Comparison of ENCODE assay signal across 9 mouse cellular contexts in the genomic region with DNA sequence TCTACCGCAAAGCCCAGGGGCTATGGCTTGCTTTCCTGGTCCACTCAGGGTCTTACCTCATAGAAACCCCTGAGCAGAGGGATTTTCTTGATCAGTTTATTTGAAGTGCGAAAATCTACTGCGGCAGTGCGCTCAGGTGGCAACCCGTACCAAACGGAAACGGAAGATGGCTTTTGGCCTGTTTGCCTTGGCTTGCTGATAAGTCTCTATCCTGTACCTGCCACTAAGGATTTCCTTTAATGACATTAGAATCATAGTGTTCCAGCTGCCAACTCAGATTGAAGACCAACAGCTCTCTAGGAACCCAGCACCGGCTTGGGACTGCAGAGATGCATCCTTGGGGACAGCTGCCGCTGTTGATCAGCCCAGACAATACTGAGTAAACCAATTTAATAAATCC. TPM values are rescaled to one million over a fixed set of nuclear protein-coding genes. Genes with fewer than 3 reads are reported as not detected.
A peak's percentile ranks its signal among the peaks of the same experiment; 100 is the strongest.
DNase-seq lines count a peak whose midpoint lies in the region; ATAC-seq and TF ChIP-seq lines count a peak whose summit lies in the region.
"Had no signal": no experiment of that assay in that cellular context is flagged by ENCODE, and none has a peak within 500 bp of the region (broad histone marks: within the 10 kb centered on the region; RNA-seq: fewer than 3 reads in every experiment).

No protein-coding gene starts in this region.

- 59% methylated on average over 9 of the region's 9 CpGs for whole genome bisulfite sequencing in lung, postnatal 0 days
- 59% methylated on average over 9 of the region's 9 CpGs for WGBS in lung, adult 2 months
- WGBS in forebrain, embryonic 12.5 days: 82% methylated on average over 9 of the region's 9 CpGs
- 83% methylated on average over 9 of the region's 9 CpGs for WGBS in limb, embryonic 12.5 days
- 78% methylated on average over 9 of the region's 9 CpGs for WGBS in stomach, embryonic 14.5 days

- TF ChIP-seq POLR2A in lung, adult 2 months (IDR thresholded peaks at IDR 0.05; ENCODE audit: borderline replicate concordance, extremely low read depth, low read depth, low read length): no peak

- peaks cover 7% of the 10 kb centered on the region; the same call in 1 of the 2 replicates for H3K36me3 ChIP-seq in lung, postnatal 0 days (ENCODE audit: insufficient read depth, low read length)
- H3K36me3 ChIP-seq in forebrain, embryonic 12.5 days (replicated peaks): peaks cover 7% of the 10 kb centered on the region
- H3K36me3 ChIP-seq in limb, embryonic 12.5 days: peaks cover 11% of the 10 kb centered on the region
- peaks cover 6% of the 10 kb centered on the region for H3K36me3 ChIP-seq in stomach, embryonic 14.5 days (ENCODE audit: control insufficient read depth, insufficient read depth, low read length)

- peak overlapping the region; percentile 67 for H3K4me2 ChIP-seq in lung, postnatal 0 days (replicated peaks; ENCODE audit: low read depth, low read length)
- H3K4me2 ChIP-seq in forebrain, embryonic 12.5 days: peak overlapping the region; percentile 85
- H3K4me2 ChIP-seq in limb, embryonic 12.5 days: peak overlapping the region; percentile 79
- peak overlapping the region; percentile 68 for H3K4me2 ChIP-seq in stomach, embryonic 14.5 days (replicated peaks; ENCODE audit: low read depth, low read length)

- DNase-seq in lung, postnatal 0 days (ENCODE audit: low spot score): no peak
- no peak for DNase-seq in lung, adult 2 months
- no peak for DNase-seq in cerebellum, adult 8-10 months
- DNase-seq in B cell, adult 2 months: no peak
- DNase-seq: adrenal gland, postnatal 14 days; gastrocnemius, postnatal 36 days had no signal

- H3K9me3 ChIP-seq in lung, postnatal 0 days (ENCODE audit: low read length): no peaks in the 10 kb centered on the region
- no peaks in the 10 kb centered on the region for H3K9me3 ChIP-seq in forebrain, embryonic 12.5 days
- no peaks in the 10 kb centered on the region for H3K9me3 ChIP-seq in limb, embryonic 12.5 days
- no peaks in the 10 kb centered on the region for H3K9me3 ChIP-seq in stomach, embryonic 14.5 days (ENCODE audit: control insufficient read depth, low read depth, low read length)

- H3K9ac ChIP-seq in lung, postnatal 0 days (replicated peaks; ENCODE audit: low read depth): no peak overlapping the region
- no peak overlapping the region for H3K9ac ChIP-seq in forebrain, embryonic 12.5 days
- H3K9ac ChIP-seq in limb, embryonic 12.5 days (replicated peaks): no peak overlapping the region
- no peak overlapping the region for H3K9ac ChIP-seq in stomach, embryonic 14.5 days (replicated peaks; ENCODE audit: low read depth, low read length)

- H3K27me3 ChIP-seq in lung, postnatal 0 days (replicated peaks; ENCODE audit: insufficient read depth, low read length): no peaks in the 10 kb centered on the region
- H3K27me3 ChIP-seq in forebrain, embryonic 12.5 days: peaks cover 11% of the 10 kb centered on the region
- H3K27me3 ChIP-seq in limb, embryonic 12.5 days: peaks cover 10% of the 10 kb centered on the region; the same call in 1 of the 2 replicates
- H3K27me3 ChIP-seq in stomach, embryonic 14.5 days (ENCODE audit: control insufficient read depth, insufficient read depth, low read length): no peaks in the 10 kb centered on the region

- no peak for ATAC-seq in lung, postnatal 0 days
- no peak for ATAC-seq in forebrain, embryonic 12.5 days (ENCODE audit: low FRiP score)
- ATAC-seq in limb, embryonic 12.5 days (ENCODE audit: insufficient number of reproducible peaks, insufficient read depth, low FRiP score, low TSS enrichment, low read depth): no peak
- no peak for ATAC-seq in stomach, embryonic 14.5 days (ENCODE audit: insufficient number of reproducible peaks, insufficient read depth, low FRiP score, low read depth)

- no peak overlapping the region for H3K4me3 ChIP-seq in lung, postnatal 0 days (ENCODE audit: low read depth, low read length)
- H3K4me3 ChIP-seq in lung, adult 2 months (replicated peaks; ENCODE audit: extremely low read depth, low read depth, low read length): no peak overlapping the region
- H3K4me3 ChIP-seq in forebrain, embryonic 12.5 days (replicated peaks): no peak overlapping the region
- H3K4me3 ChIP-seq in limb, embryonic 12.5 days (replicated peaks): no peak overlapping the region
- peak overlapping the region; percentile 55; the same call in 1 of the 2 replicates for H3K4me3 ChIP-seq in stomach, embryonic 14.5 days (ENCODE audit: low read depth, low read length)

- no peak for TF ChIP-seq EP300 in lung, postnatal 0 days (IDR thresholded peaks at IDR 0.05)

- H3K27ac ChIP-seq in lung, postnatal 0 days (ENCODE audit: low read length): no peak overlapping the region
- H3K27ac ChIP-seq in forebrain, embryonic 12.5 days: no peak overlapping the region
- H3K27ac ChIP-seq in limb, embryonic 12.5 days: no peak overlapping the region
- no peak overlapping the region for H3K27ac ChIP-seq in stomach, embryonic 14.5 days (ENCODE audit: low read length)

- no peak for TF ChIP-seq CTCF in lung, postnatal 0 days (IDR thresholded peaks at IDR 0.05)
- TF ChIP-seq CTCF in lung, adult 2 months (IDR thresholded peaks at IDR 0.05; ENCODE audit: insufficient read depth, low read length): no peak

- 0 out of 2 replicates have a peak, but pooled peaks cover 2% of the 10 kb centered on the region for H3K4me1 ChIP-seq in lung, postnatal 0 days (ENCODE audit: insufficient read depth, low read depth, low read length)
- H3K4me1 ChIP-seq in lung, adult 2 months (ENCODE audit: control insufficient read depth, insufficient read depth, low read length): peaks cover 4% of the 10 kb centered on the region; the same call in 1 of the 2 replicates
- H3K4me1 ChIP-seq in forebrain, embryonic 12.5 days: peaks cover 21% of the 10 kb centered on the region
- peaks cover 24% of the 10 kb centered on the region for H3K4me1 ChIP-seq in limb, embryonic 12.5 days (replicated peaks)
- H3K4me1 ChIP-seq in stomach, embryonic 14.5 days (ENCODE audit: control insufficient read depth, insufficient read depth, low read length): peaks cover 12% of the 10 kb centered on the region; the same call in 1 of the 2 replicates

RNA-seq across cellular contexts. Expression of a gene that starts 1.1 kb away (rescaled TPM):
- 2.6 and 2.8 TPM in 2 replicates for polyA plus RNA-seq in lung, postnatal 0 days (2015; fragmentation: Nextera tagmentation; extraction: Ambion mirVana)
- 2.4 and 3.2 TPM in 2 replicates for polyA plus RNA-seq in lung, adult 2 months (2012; rRNA removed)
- polyA plus RNA-seq in forebrain, embryonic 12.5 days (2016; fragmentation: Nextera tagmentation; extraction: Ambion mirVana): 4.2 and 4.8 TPM in 2 replicates
- polyA plus RNA-seq in limb, embryonic 12.5 days (2016; fragmentation: Nextera tagmentation; extraction: Ambion mirVana): 3.2 and 3.7 TPM in 2 replicates
- 5.0 and 5.6 TPM in 2 replicates for polyA plus RNA-seq in stomach, embryonic 14.5 days (2014; fragmentation: Nextera tagmentation; extraction: Ambion mirVana)

RNA-seq across cellular contexts. Expression of a gene that starts 1.2 kb away (rescaled TPM):
- 108 and 123 TPM in 2 replicates for polyA plus RNA-seq in lung, postnatal 0 days (2015; fragmentation: Nextera tagmentation; extraction: Ambion mirVana)
- polyA plus RNA-seq in lung, adult 2 months (2012; rRNA removed): 93.8 and 94.6 TPM in 2 replicates
- 34.7 and 41.6 TPM in 2 replicates for polyA plus RNA-seq in forebrain, embryonic 12.5 days (2016; fragmentation: Nextera tagmentation; extraction: Ambion mirVana)
- 47.5 and 49.7 TPM in 2 replicates for polyA plus RNA-seq in limb, embryonic 12.5 days (2016; fragmentation: Nextera tagmentation; extraction: Ambion mirVana)
- 108 and 112 TPM in 2 replicates for polyA plus RNA-seq in stomach, embryonic 14.5 days (2014; fragmentation: Nextera tagmentation; extraction: Ambion mirVana)

RNA-seq across cellular contexts. Expression of a gene that starts 12.4 kb away (rescaled TPM):
- polyA plus RNA-seq in lung, postnatal 0 days (2015; fragmentation: Nextera tagmentation; extraction: Ambion mirVana): 1.9 and 2.1 TPM in 2 replicates
- 1.2 and 1.3 TPM in 2 replicates for polyA plus RNA-seq in lung, adult 2 months (2012; rRNA removed)
- 1.1 and 1.3 TPM in 2 replicates for polyA plus RNA-seq in forebrain, embryonic 12.5 days (2016; fragmentation: Nextera tagmentation; extraction: Ambion mirVana)
- 0.41 and 0.79 TPM in 2 replicates for polyA plus RNA-seq in limb, embryonic 12.5 days (2016; fragmentation: Nextera tagmentation; extraction: Ambion mirVana)
- polyA plus RNA-seq in stomach, embryonic 14.5 days (2014; fragmentation: Nextera tagmentation; extraction: Ambion mirVana): 1.0 and 1.8 TPM in 2 replicates

RNA-seq across cellular contexts. Expression of a gene that starts 27.2 kb away (rescaled TPM):
- polyA plus RNA-seq in lung, postnatal 0 days (2015; fragmentation: Nextera tagmentation; extraction: Ambion mirVana): 40.8 and 46.0 TPM in 2 replicates
- 21.0 and 26.2 TPM in 2 replicates for polyA plus RNA-seq in lung, adult 2 months (2012; rRNA removed)
- polyA plus RNA-seq in forebrain, embryonic 12.5 days (2016; fragmentation: Nextera tagmentation; extraction: Ambion mirVana): 56.8 TPM in 2 replicates
- 50.3 and 53.7 TPM in 2 replicates for polyA plus RNA-seq in limb, embryonic 12.5 days (2016; fragmentation: Nextera tagmentation; extraction: Ambion mirVana)
- 51.7 and 52.2 TPM in 2 replicates for polyA plus RNA-seq in stomach, embryonic 14.5 days (2014; fragmentation: Nextera tagmentation; extraction: Ambion mirVana)

RNA-seq across cellular contexts. Expression of a gene that starts 35.6 kb away (rescaled TPM):
- 2.8 and 3.4 TPM in 2 replicates for polyA plus RNA-seq in lung, postnatal 0 days (2015; fragmentation: Nextera tagmentation; extraction: Ambion mirVana)
- 11.9 and 14.4 TPM in 2 replicates for polyA plus RNA-seq in lung, adult 2 months (2012; rRNA removed)
- polyA plus RNA-seq in forebrain, embryonic 12.5 days (2016; fragmentation: Nextera tagmentation; extraction: Ambion mirVana): 17.4 and 19.1 TPM in 2 replicates
- 12.6 and 13.7 TPM in 2 replicates for polyA plus RNA-seq in limb, embryonic 12.5 days (2016; fragmentation: Nextera tagmentation; extraction: Ambion mirVana)
- polyA plus RNA-seq in stomach, embryonic 14.5 days (2014; fragmentation: Nextera tagmentation; extraction: Ambion mirVana): 14.3 and 15.6 TPM in 2 replicates
